Mouse (Mus musculus) CH12.LX (cell line): ENCODE data around the gene Zfp846. TPM values are rescaled to one million over a fixed set of nuclear protein-coding genes. Genes with fewer than 3 reads are reported as not detected.
A peak's percentile ranks its signal among the peaks of the same experiment; 100 is the strongest.

ENCODE experiments used
- DNase-seq: peaks from one replicate; pipeline ENCODE4 v3.0.0-alpha.2; 2013; ENCODE audit errors: extremely low read depth
- H3K27ac ChIP-seq: 2 replicates; pipeline ENCODE4 v1.5.1; 2012; ENCODE audit warnings: low read depth, mild to moderate bottlenecking, control low read depth, moderate library complexity; ENCODE audit not compliant: insufficient read depth
- H3K27me3 ChIP-seq: replicated peaks from 2 replicates; pipeline ENCODE3; 2012; ENCODE audit warnings: inconsistent platforms
- H3K36me3 ChIP-seq, 2 experiments: replicated peaks in 1 of 2; 2 replicates each; pipeline versions ENCODE3 to v1.6.1; 2012; ENCODE audit warnings: inconsistent platforms in 1 of 2, low read length in 1 of 2, mild to moderate bottlenecking in 1 of 2, mixed read lengths in 1 of 2, moderate library complexity in 1 of 2; ENCODE audit not compliant: control insufficient read depth in 1 of 2, insufficient read depth in 1 of 2
- H3K4me1 ChIP-seq, 2 experiments: 2 replicates each; pipeline ENCODE4 v1.6.1; 2012; ENCODE audit warnings: inconsistent platforms in 1 of 2, moderate library complexity in 1 of 2; ENCODE audit not compliant: insufficient read depth in 2 of 2, control insufficient read depth in 1 of 2
- H3K4me2 ChIP-seq: 2 replicates; pipeline ENCODE4 v1.6.1; 2012; ENCODE audit warnings: low read depth, mild to moderate bottlenecking, control low read depth; ENCODE audit not compliant: poor library complexity, insufficient read depth, severe bottlenecking
- H3K4me3 ChIP-seq, 3 experiments: fragments of 150-350 bp in 1 of 3; sonication (generic) in 1 of 3; replicated peaks in 1 of 3; 2 replicates each; pipeline versions ENCODE3 to v1.5.1; 2011 to 2012; ENCODE audit warnings: low read depth in 2 of 3, low read length in 2 of 3, mild to moderate bottlenecking in 2 of 3, moderate library complexity in 2 of 3, control low read depth in 1 of 3, improper control_type of control experiment in 1 of 3, inconsistent platforms in 1 of 3, mixed read lengths in 1 of 3; ENCODE audit not compliant: poor library complexity in 1 of 3
- H3K79me2 ChIP-seq: replicated peaks from 2 replicates; pipeline ENCODE4 v1.6.1; 2012; ENCODE audit warnings: mild to moderate bottlenecking, moderate library complexity; ENCODE audit not compliant: control insufficient read depth, poor library complexity, insufficient read depth, severe bottlenecking; ENCODE audit errors: extremely low read depth
- H3K9ac ChIP-seq: 2 replicates; pipeline ENCODE4 v1.6.1; 2012; ENCODE audit warnings: low read depth, mild to moderate bottlenecking, control low read depth, moderate library complexity; ENCODE audit not compliant: insufficient read depth
- H3K9me3 ChIP-seq: replicated peaks from 2 replicates; pipeline ENCODE3; 2012; ENCODE audit warnings: low read length, inconsistent platforms, mixed read lengths
- BHLHE40 ChIP-seq: IDR thresholded peaks from 2 replicates; pipeline ENCODE4 v1.6.1; 2011; ENCODE audit warnings: mild to moderate bottlenecking, low read depth, low read length, improper control_type of control experiment
- CTCF ChIP-seq, 2 experiments: IDR thresholded peaks in 1 of 2; conservative IDR thresholded peaks in 1 of 2; 2 replicates each; pipeline ENCODE4 v1.5.1; 2011 to 2012; ENCODE audit warnings: low read depth in 2 of 2, low read length in 2 of 2, improper control_type of control experiment in 1 of 2, inconsistent platforms in 1 of 2, mild to moderate bottlenecking in 1 of 2, moderate library complexity in 1 of 2
- E2F4 ChIP-seq: IDR thresholded peaks from 2 replicates; pipeline ENCODE4 v1.6.1; 2011; ENCODE audit warnings: low read depth, low read length, improper control_type of control experiment; ENCODE audit not compliant: insufficient replicate concordance
- ELF1 ChIP-seq: IDR thresholded peaks from 2 replicates; pipeline ENCODE4 v1.6.1; 2014; ENCODE audit warnings: low read depth, mild to moderate bottlenecking, inconsistent platforms, low read length, improper control_type of control experiment
- EP300 ChIP-seq: IDR thresholded peaks from 2 replicates; pipeline ENCODE4 v1.6.1; 2011; ENCODE audit warnings: low read length, improper control_type of control experiment
- GABPA ChIP-seq: IDR thresholded peaks from 2 replicates; pipeline ENCODE4 v1.6.1; 2012; ENCODE audit warnings: low read depth, low read length, improper control_type of control experiment, inconsistent platforms; ENCODE audit not compliant: insufficient replicate concordance
- HCFC1 ChIP-seq: IDR thresholded peaks from 2 replicates; pipeline ENCODE4 v1.6.1; 2012; ENCODE audit warnings: low read depth, mild to moderate bottlenecking, inconsistent platforms, low read length, improper control_type of control experiment
- IRF4 ChIP-seq: IDR thresholded peaks from 2 replicates; pipeline ENCODE4 v1.6.1; 2014; ENCODE audit warnings: low read depth, mild to moderate bottlenecking, inconsistent platforms, low read length, improper control_type of control experiment
- JUN ChIP-seq: IDR thresholded peaks from 2 replicates; pipeline ENCODE4 v1.6.1; 2011; ENCODE audit warnings: low read depth, mild to moderate bottlenecking, low read length, improper control_type of control experiment, moderate library complexity; ENCODE audit not compliant: insufficient read depth
- JUND ChIP-seq: conservative IDR thresholded peaks from 2 replicates; pipeline ENCODE4 v1.6.1; 2011; ENCODE audit warnings: low read depth, low read length, improper control_type of control experiment
- MAFK ChIP-seq: IDR thresholded peaks from 2 replicates; pipeline ENCODE4 v1.6.1; 2011; ENCODE audit warnings: low read length, improper control_type of control experiment; ENCODE audit not compliant: insufficient replicate concordance
- MAX ChIP-seq: IDR thresholded peaks from 2 replicates; pipeline ENCODE4 v1.6.1; 2011; ENCODE audit warnings: low read length, improper control_type of control experiment
- MAZ ChIP-seq: IDR thresholded peaks from 2 replicates; pipeline ENCODE4 v1.6.1; 2012; ENCODE audit warnings: low read depth, mild to moderate bottlenecking, inconsistent platforms, low read length, improper control_type of control experiment, moderate library complexity
- MEF2A ChIP-seq: IDR thresholded peaks from 2 replicates; pipeline ENCODE4 v1.6.1; 2014; ENCODE audit warnings: low read depth, mild to moderate bottlenecking, inconsistent platforms, low read length, improper control_type of control experiment, borderline replicate concordance
- MXI1 ChIP-seq: IDR thresholded peaks from 2 replicates; pipeline ENCODE4 v1.6.1; 2011; ENCODE audit warnings: mild to moderate bottlenecking, low read depth, low read length, improper control_type of control experiment
- MYC ChIP-seq: IDR thresholded peaks from 2 replicates; pipeline ENCODE4 v1.6.1; 2011; ENCODE audit warnings: low read depth, mild to moderate bottlenecking, improper control_type of control experiment, low read length
- NRF1 ChIP-seq: IDR thresholded peaks from 2 replicates; pipeline ENCODE4 v1.6.1; 2014; ENCODE audit warnings: low read depth, mild to moderate bottlenecking, inconsistent platforms, low read length, improper control_type of control experiment, moderate library complexity
- PAX5 ChIP-seq: IDR thresholded peaks from 2 replicates; pipeline ENCODE4 v1.6.1; 2012; ENCODE audit warnings: low read length, inconsistent platforms, mixed read lengths
- POLR2AphosphoS2 ChIP-seq: IDR thresholded peaks from 2 replicates; pipeline ENCODE4 v1.6.1; 2011; ENCODE audit warnings: low read depth, low read length, improper control_type of control experiment
- TCF12 ChIP-seq: IDR thresholded peaks from 2 replicates; pipeline ENCODE4 v1.6.1; 2014; ENCODE audit warnings: low read depth, mild to moderate bottlenecking, inconsistent platforms, low read length, improper control_type of control experiment
- UBTF ChIP-seq: IDR thresholded peaks from 2 replicates; pipeline ENCODE4 v1.6.1; 2012; ENCODE audit warnings: low read depth, mild to moderate bottlenecking, inconsistent platforms, low read length, improper control_type of control experiment, moderate library complexity
- USF1 ChIP-seq: IDR thresholded peaks from 2 replicates; pipeline ENCODE4 v1.6.1; 2014; ENCODE audit warnings: low read depth, mild to moderate bottlenecking, inconsistent platforms, low read length, improper control_type of control experiment
- USF2 ChIP-seq: conservative IDR thresholded peaks from 2 replicates; pipeline ENCODE4 v1.6.1; 2011; ENCODE audit warnings: low read depth, low read length, improper control_type of control experiment
- ZKSCAN1 ChIP-seq: IDR thresholded peaks from 2 replicates; pipeline ENCODE4 v1.6.1; 2012; ENCODE audit warnings: low read depth, inconsistent platforms, low read length, improper control_type of control experiment, borderline replicate concordance
- ZMIZ1 ChIP-seq: IDR thresholded peaks from 2 replicates; pipeline ENCODE4 v1.6.1; 2012; ENCODE audit warnings: low read depth, mild to moderate bottlenecking, inconsistent platforms, low read length, improper control_type of control experiment
- dilution Hi-C: fragments of 300-500 bp; cut with MboI; formaldehyde crosslinking; loops from 2 replicates; pipeline ENCODE4 v1.14.3; 2020; ENCODE audit warnings: low sequenced_read_pairs; ENCODE audit not compliant: extremely low pct_unique_long_range_greater_than_20kb, extremely low pct_ligation_motif_present
- in situ Hi-C: fragments of 300-500 bp; cut with MboI; formaldehyde crosslinking; loops from 3 replicates; pipeline ENCODE4 v1.14.3; 2019; ENCODE audit warnings: low sequenced_read_pairs, low pct_ligation_motif_present, low pct_unique_long_range_greater_than_20kb, mixed read lengths
- polyA plus RNA-seq: library from polyadenylated mRNA; unstranded; fragments of >175 nt; gene quantifications from 2 replicates; pipeline ENCODE4 v1.2.1, GENCODE M21; 2012; ENCODE audit warnings: low read depth; ENCODE audit not compliant: insufficient read length
- total RNA-seq, 2 experiments: library from RNA; depleted of rRNA; stranded (reverse); fragments of 300-350 nt in 1 of 2; fragments of >200 nt in 1 of 2; gene quantifications; 2 replicates each; pipeline ENCODE4 v1.2.3; 2012 to 2014

The Zfp846 gene
- total and polyA plus RNA-seq, 3 experiments = 2.8 to 4.9 (median 4.8) TPM

DNA sequence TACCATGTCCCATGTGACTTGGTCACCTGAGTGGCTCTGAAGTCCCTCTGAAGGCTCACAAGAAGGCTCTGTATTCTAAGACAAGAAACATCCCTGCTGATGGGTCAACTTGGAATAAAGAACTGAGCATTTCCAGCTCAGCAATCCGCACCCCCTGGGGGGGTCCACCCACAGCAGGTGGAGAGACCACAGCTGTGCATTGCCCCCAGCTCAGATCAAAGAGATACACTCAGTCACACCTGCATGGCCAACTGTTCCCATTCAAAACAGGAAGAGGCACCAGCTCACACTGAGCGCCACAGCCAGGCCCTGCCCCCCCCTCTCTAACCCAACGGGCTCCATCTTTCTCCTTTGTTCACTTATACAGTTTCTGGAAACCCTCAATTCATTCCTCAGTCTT lies 55.2 kb downstream of the Zfp846 start (continued):
- no peak for TF ChIP-seq NRF1
- no peak for TF ChIP-seq JUND
- no peak for TF ChIP-seq E2F4
- TF ChIP-seq USF2 = no peak
- TF ChIP-seq BHLHE40 = no peak
- TF ChIP-seq GABPA = no peak
- TF ChIP-seq ZKSCAN1 = no peak
- no peak for TF ChIP-seq POLR2AphosphoS2
- 0 out of 2 replicates have a peak, but pooled peaks have one; percentile 9 for TF ChIP-seq IRF4
- peak; percentile 59 for TF ChIP-seq EP300
- no peak for TF ChIP-seq MYC
- peak; percentile 91 for TF ChIP-seq TCF12

DNA sequence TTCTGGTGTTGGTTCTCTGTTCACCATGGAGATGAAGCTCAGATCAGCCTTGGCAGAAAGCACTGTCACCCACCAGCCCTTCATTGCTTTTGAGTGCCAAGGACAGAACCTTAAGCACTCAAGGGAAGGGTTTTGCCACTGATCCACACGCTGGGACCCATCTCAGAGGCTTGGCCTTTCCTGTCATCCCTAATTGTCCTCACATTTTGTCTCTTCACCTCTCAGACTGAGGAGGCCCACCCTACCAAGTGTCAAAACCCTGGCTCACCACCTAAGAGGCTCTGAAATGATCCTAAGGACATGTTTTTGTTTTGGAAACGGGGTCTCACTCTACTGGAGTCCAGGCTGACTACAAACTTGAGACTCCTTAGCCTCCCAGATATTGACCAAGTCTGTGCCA lies 55.7 kb downstream of the Zfp846 start:
- no peaks in the 10 kb centered on the region for H3K27me3 ChIP-seq
- peaks cover 7% of the 10 kb centered on the region for H3K9me3 ChIP-seq
- peaks cover 11% of the 10 kb centered on the region for H3K79me2 ChIP-seq
- no peak for TF ChIP-seq EP300
- TF ChIP-seq JUN = no peak
- TF ChIP-seq MXI1 = no peak
- TF ChIP-seq NRF1 = no peak
- no peak for TF ChIP-seq USF2
- no peak for TF ChIP-seq MAX
- no peak for TF ChIP-seq POLR2AphosphoS2
- TF ChIP-seq ELF1 = no peak
- no peak for TF ChIP-seq HCFC1
- TF ChIP-seq JUND = no peak
- no peak for TF ChIP-seq ZMIZ1
- no peak for TF ChIP-seq ZKSCAN1
- no peak for TF ChIP-seq UBTF
- TF ChIP-seq MAZ = no peak
- no peak for TF ChIP-seq USF1
- no peak for TF ChIP-seq PAX5
- TF ChIP-seq CTCF (conservative IDR thresholded peaks at IDR 0.05 in 1 of 2, IDR thresholded peaks at IDR 0.05 in 1 of 2; ENCODE audit: low read depth in 2 of 2, low read length in 2 of 2) = no peak
- TF ChIP-seq MEF2A = no peak
- TF ChIP-seq GABPA = no peak
- TF ChIP-seq MAFK = no peak
- dilution Hi-C loops = no loop called here
- H3K27ac ChIP-seq = no peak overlapping the region
- H3K36me3 ChIP-seq = peaks cover 17 to 41% of the 10 kb centered on the region in 2 experiments
- no peak overlapping the region for H3K9ac ChIP-seq
- no peak overlapping the region for H3K4me3 ChIP-seq
- H3K4me2 ChIP-seq = no peak overlapping the region
- DNase-seq = no peak
- H3K4me1 ChIP-seq = peaks cover 9 to 53% of the 10 kb centered on the region in 2 experiments
- in situ Hi-C loops = no loop called here
